Comparison of ENCODE assay signal across 10 mouse cellular contexts in the genomic region with DNA sequence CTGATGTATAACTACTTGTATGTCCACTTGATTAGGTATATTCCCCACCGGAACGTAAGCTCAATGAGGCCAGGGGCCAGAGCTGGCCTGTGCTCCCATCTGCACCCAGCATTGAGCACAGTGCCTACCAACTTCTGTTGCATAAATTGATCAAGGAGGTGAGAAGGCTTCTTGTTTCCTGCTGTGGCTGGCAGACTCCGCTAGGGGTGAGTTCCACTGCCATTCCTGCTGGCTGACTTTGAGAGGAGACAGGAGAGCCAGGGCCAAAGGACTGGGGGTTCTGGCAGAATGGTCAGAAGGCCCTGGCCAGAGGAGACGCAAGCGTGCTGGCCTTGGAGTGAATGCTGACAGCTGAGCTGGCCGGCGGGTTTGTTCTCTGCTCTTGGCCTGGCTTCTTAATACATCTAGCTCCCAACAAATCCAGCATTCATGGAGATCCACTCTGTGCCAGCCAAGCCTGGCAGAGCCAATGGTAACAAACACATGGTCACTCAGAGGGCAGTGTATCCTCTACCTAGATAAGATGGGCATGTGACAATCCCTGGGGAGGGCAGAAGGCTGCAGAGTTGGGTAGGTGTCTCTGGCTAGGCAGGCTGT. TPM values are rescaled to one million over a fixed set of nuclear protein-coding genes. Genes with fewer than 3 reads are reported as not detected.
DNase-seq lines count a peak whose midpoint lies in the region; ATAC-seq lines count a peak whose summit lies in the region.
"Had no signal": no experiment of that assay in that cellular context is flagged by ENCODE, and none has a peak within 500 bp of the region (broad histone marks: within the 10 kb centered on the region; RNA-seq: fewer than 3 reads in every experiment).

No protein-coding gene starts in this region.

- ATAC-seq in limb, embryonic 15.5 days (ENCODE audit: insufficient number of reproducible peaks, low FRiP score, low TSS enrichment, low read depth), result no peak
- no peak for ATAC-seq in heart, embryonic 13.5 days (ENCODE audit: extremely low read depth, insufficient number of reproducible peaks, low FRiP score, low TSS enrichment)
- no peak for ATAC-seq in forebrain, embryonic 12.5 days (ENCODE audit: low FRiP score)
- no peak for ATAC-seq in megakaryocyte-erythroid progenitor cell, adult 5-6 weeks (replicated peaks; ENCODE audit: low FRiP score, low TSS enrichment, poor library complexity, severe bottlenecking)

- H3K9ac ChIP-seq in limb, embryonic 15.5 days, result no peak overlapping the region
- H3K9ac ChIP-seq in heart, embryonic 13.5 days, result peak overlapping the region; percentile 53; the same call in 1 of the 2 replicates
- no peak overlapping the region for H3K9ac ChIP-seq in forebrain, embryonic 12.5 days
- H3K9ac ChIP-seq: liver, embryonic 13.5 days; stomach, embryonic 15.5 days had no signal

- 72% methylated on average over 7 of the region's 7 CpGs for WGBS in limb, embryonic 15.5 days
- 78% methylated on average over 7 of the region's 7 CpGs for WGBS in limb, embryonic 10.5 days
- 53% methylated on average over 7 of the region's 7 CpGs for WGBS in heart, embryonic 13.5 days
- 76% methylated on average over 7 of the region's 7 CpGs for WGBS in forebrain, embryonic 12.5 days

- no peaks in the 10 kb centered on the region for H3K27me3 ChIP-seq in limb, embryonic 15.5 days
- no peaks in the 10 kb centered on the region; the same call in 1 of the 2 replicates for H3K27me3 ChIP-seq in limb, embryonic 10.5 days (ENCODE audit: low read depth, poor library complexity, severe bottlenecking)
- H3K27me3 ChIP-seq in heart, embryonic 13.5 days (replicated peaks), result no peaks in the 10 kb centered on the region
- H3K27me3 ChIP-seq in forebrain, embryonic 12.5 days, result no peaks in the 10 kb centered on the region
- H3K27me3 ChIP-seq: stomach, embryonic 15.5 days had no signal

- H3K9me3 ChIP-seq in limb, embryonic 15.5 days, result no peaks in the 10 kb centered on the region
- no peaks in the 10 kb centered on the region for H3K9me3 ChIP-seq in limb, embryonic 10.5 days (replicated peaks)
- H3K9me3 ChIP-seq in heart, embryonic 13.5 days, result no peaks in the 10 kb centered on the region
- no peaks in the 10 kb centered on the region for H3K9me3 ChIP-seq in forebrain, embryonic 12.5 days
- H3K9me3 ChIP-seq: liver, embryonic 13.5 days; stomach, embryonic 15.5 days had no signal

- H3K4me2 ChIP-seq in limb, embryonic 15.5 days, result no peak overlapping the region
- H3K4me2 ChIP-seq in heart, embryonic 13.5 days, result no peak overlapping the region
- H3K4me2 ChIP-seq in forebrain, embryonic 12.5 days, result no peak overlapping the region
- H3K4me2 ChIP-seq: liver, embryonic 13.5 days; stomach, embryonic 15.5 days had no signal

- no peaks in the 10 kb centered on the region for H3K36me3 ChIP-seq in limb, embryonic 15.5 days
- H3K36me3 ChIP-seq in limb, embryonic 10.5 days, result no peaks in the 10 kb centered on the region
- H3K36me3 ChIP-seq in heart, embryonic 13.5 days, result no peaks in the 10 kb centered on the region
- H3K36me3 ChIP-seq in forebrain, embryonic 12.5 days (replicated peaks), result no peaks in the 10 kb centered on the region
- H3K36me3 ChIP-seq: liver, embryonic 13.5 days; stomach, embryonic 15.5 days had no signal

- no peak for DNase-seq in limb, embryonic 10.5 days (ENCODE audit: low spot score)
- peak; percentile 88 to 94 for DNase-seq in cerebellum, postnatal 14 days
- DNase-seq in left cerebral cortex, postnatal 10 days (ENCODE audit: extremely low spot score in 1 of 2, low spot score in 2 of 2), result peak; percentile 71 to 76
- peak; percentile 52 for DNase-seq in telencephalon, adult 2 months (ENCODE audit: low read depth, low spot score)
- DNase-seq: liver, embryonic 13.5 days had no signal

- H3K4me3 ChIP-seq in limb, embryonic 15.5 days, result no peak overlapping the region
- no peak overlapping the region for H3K4me3 ChIP-seq in limb, embryonic 10.5 days
- no peak overlapping the region for H3K4me3 ChIP-seq in heart, embryonic 13.5 days
- no peak overlapping the region for H3K4me3 ChIP-seq in forebrain, embryonic 12.5 days (replicated peaks)
- H3K4me3 ChIP-seq: liver, embryonic 13.5 days; stomach, embryonic 15.5 days had no signal

- intact Hi-C loops in left cerebral cortex, postnatal 10 days (cut with DNase I), result no loop called here

- peaks cover 7% of the 10 kb centered on the region; the same call in 1 of the 2 replicates for H3K4me1 ChIP-seq in limb, embryonic 15.5 days
- peaks cover 14% of the 10 kb centered on the region for H3K4me1 ChIP-seq in limb, embryonic 10.5 days
- H3K4me1 ChIP-seq in heart, embryonic 13.5 days, result peaks cover 56% of the 10 kb centered on the region
- peaks cover 2% of the 10 kb centered on the region; the same call in 1 of the 2 replicates for H3K4me1 ChIP-seq in forebrain, embryonic 12.5 days
- H3K4me1 ChIP-seq: liver, embryonic 13.5 days had no signal

- H3K27ac ChIP-seq in limb, embryonic 15.5 days, result 0 out of 2 replicates have a peak overlapping the region, but pooled peaks have one; percentile 3
- H3K27ac ChIP-seq in limb, embryonic 10.5 days, result no peak overlapping the region
- H3K27ac ChIP-seq in heart, embryonic 13.5 days (replicated peaks), result peak overlapping the region; percentile 96
- no peak overlapping the region for H3K27ac ChIP-seq in forebrain, embryonic 12.5 days
- H3K27ac ChIP-seq: liver, embryonic 13.5 days; stomach, embryonic 15.5 days had no signal

RNA-seq across cellular contexts. Expression of a gene that starts 13.1 kb away (rescaled TPM):
- 40.1 and 42.6 TPM in 2 replicates for polyA plus RNA-seq in limb, embryonic 15.5 days (2015; fragmentation: Nextera tagmentation; extraction: Ambion mirVana)
- 54.1 and 64.4 TPM in 2 replicates for polyA plus RNA-seq in limb, embryonic 10.5 days (2016; fragmentation: Nextera tagmentation; extraction: Ambion mirVana)
- 52.0 and 56.4 TPM in 2 replicates for polyA plus RNA-seq in heart, embryonic 13.5 days (2015; fragmentation: Nextera tagmentation; extraction: Ambion mirVana)
- 10 to 100 TPM; 42.4 to 47.5 TPM for total RNA-seq in left cerebral cortex, postnatal 10 days (2021)
- 35.5 and 36.0 TPM in 2 replicates for polyA plus RNA-seq in forebrain, embryonic 12.5 days (2016; fragmentation: Nextera tagmentation; extraction: Ambion mirVana)
- 364 and 416 TPM in 2 replicates for total RNA-seq in megakaryocyte-erythroid progenitor cell, adult 5-6 weeks (2014; fragmentation: Nextera tagmentation)
- total RNA-seq in megakaryocyte-erythroid progenitor cell, adult 5-6 weeks (2017), result 201 and 257 TPM in 2 replicates

RNA-seq across cellular contexts. Expression of a gene that starts 15.7 kb away (rescaled TPM):
- 11.0 and 15.6 TPM in 2 replicates for polyA plus RNA-seq in limb, embryonic 15.5 days (2015; fragmentation: Nextera tagmentation; extraction: Ambion mirVana)
- 1.8 and 2.2 TPM in 2 replicates for polyA plus RNA-seq in limb, embryonic 10.5 days (2016; fragmentation: Nextera tagmentation; extraction: Ambion mirVana)
- polyA plus RNA-seq in heart, embryonic 13.5 days (2015; fragmentation: Nextera tagmentation; extraction: Ambion mirVana), result 9.2 and 9.3 TPM in 2 replicates
- total RNA-seq in left cerebral cortex, postnatal 10 days (2021), result 1 to 10 TPM; 6.6 to 7.2 TPM
- 5.1 and 5.9 TPM in 2 replicates for polyA plus RNA-seq in forebrain, embryonic 12.5 days (2016; fragmentation: Nextera tagmentation; extraction: Ambion mirVana)
- 0.27 and 1.3 TPM in 2 replicates for total RNA-seq in megakaryocyte-erythroid progenitor cell, adult 5-6 weeks (2014; fragmentation: Nextera tagmentation)
- total RNA-seq in megakaryocyte-erythroid progenitor cell, adult 5-6 weeks (2017), result not detected in 2 replicates

RNA-seq across cellular contexts. Expression of a gene that starts 47.8 kb away (rescaled TPM):
- 0.14 TPM in 1 of 2 replicates, not detected in the other for polyA plus RNA-seq in limb, embryonic 15.5 days (2015; fragmentation: Nextera tagmentation; extraction: Ambion mirVana)
- not detected in 2 replicates for polyA plus RNA-seq in limb, embryonic 10.5 days (2016; fragmentation: Nextera tagmentation; extraction: Ambion mirVana)
- polyA plus RNA-seq in heart, embryonic 13.5 days (2015; fragmentation: Nextera tagmentation; extraction: Ambion mirVana), result 0.83 and 1.1 TPM in 2 replicates
- 1 to 10 TPM; 8.2 to 8.6 TPM for total RNA-seq in left cerebral cortex, postnatal 10 days (2021)
- not detected in 2 replicates for polyA plus RNA-seq in forebrain, embryonic 12.5 days (2016; fragmentation: Nextera tagmentation; extraction: Ambion mirVana)
- not detected in 2 replicates for total RNA-seq in megakaryocyte-erythroid progenitor cell, adult 5-6 weeks (2014; fragmentation: Nextera tagmentation)
- total RNA-seq in megakaryocyte-erythroid progenitor cell, adult 5-6 weeks (2017), result not detected in 2 replicates
- polyA plus RNA-seq: liver, embryonic 13.5 days; stomach, embryonic 15.5 days had no signal

Comparison
In these comparisons a context has a peak if more than half of its experiments do, and no peak if none do; other contexts are left out.
1. H3K27ac ChIP-seq: peak in limb, embryonic 15.5 days (single experiment) and heart, embryonic 13.5 days (single experiment); none in limb, embryonic 10.5 days (single experiment) and forebrain, embryonic 12.5 days (single experiment).